Mouse (Mus musculus) neural tube, embryonic 12.5 days (tissue): ENCODE data around the gene Upb1. TPM values are rescaled to one million over a fixed set of nuclear protein-coding genes. Genes with fewer than 3 reads are reported as not detected.
"Not testable (repeated sequence)": the region's sequence is repeated elsewhere in the genome, so short reads cannot be mapped to it uniquely, and the experiment has no call there.

Experiments
- ATAC-seq: fragments of 200-750 bp; cut with Nextera tagmentation; 2 replicates; pipeline ENCODE4 v1.8.0; 2017; ENCODE audit warnings: low read depth, mild to moderate bottlenecking, moderate TSS enrichment, moderate library complexity; ENCODE audit not compliant: low FRiP score
- H3K27ac ChIP-seq: fragments of 300-500 bp; sonication (generic); 2 replicates; pipeline ENCODE4 v1.5.1; 2016
- H3K27me3 ChIP-seq: fragments of 300-500 bp; sonication (generic); replicated peaks from 2 replicates; pipeline ENCODE4 v1.6.1; 2016; ENCODE audit warnings: mild to moderate bottlenecking
- H3K36me3 ChIP-seq: fragments of 300-500 bp; sonication (generic); 2 replicates; pipeline ENCODE4 v1.6.1; 2016; ENCODE audit warnings: mild to moderate bottlenecking
- H3K4me1 ChIP-seq: fragments of 300-500 bp; sonication (generic); 2 replicates; pipeline ENCODE4 v1.6.1; 2016
- H3K4me2 ChIP-seq: fragments of 300-500 bp; sonication (generic); replicated peaks from 2 replicates; pipeline ENCODE4 v1.6.1; 2016; ENCODE audit warnings: mild to moderate bottlenecking
- H3K4me3 ChIP-seq: fragments of 300-500 bp; sonication (generic); 2 replicates; pipeline ENCODE4 v1.5.1; 2016
- H3K9ac ChIP-seq: fragments of 300-500 bp; sonication (generic); 2 replicates; pipeline ENCODE4 v1.6.1; 2016; ENCODE audit warnings: mild to moderate bottlenecking
- H3K9me3 ChIP-seq: fragments of 300-500 bp; sonication (generic); 2 replicates; pipeline ENCODE4 v1.6.1; 2016; ENCODE audit warnings: mild to moderate bottlenecking
- WGBS: fragments of 180-500 bp; shearing (Covaris S2); methylation state at CpG from one replicate; pipeline ENCODE4 v1.1.7; 2016; 5-methylcytosine and 5-hydroxymethylcytosine counted together
- polyA plus RNA-seq: library from polyadenylated mRNA; unstranded; fragments of >200 nt; fragmentation: Nextera tagmentation; extraction: Ambion mirVana; gene quantifications from 2 replicates; pipeline ENCODE4 v1.2.1, GENCODE M21; 2016

Upb1 gene
- polyA plus RNA-seq, 1 experiment from 2014 or later = 0.10 TPM

- Histone ChIP-seq H3K4me1 (no peaks in the 10 kb centered on the region), H3K27me3 (no peaks in the 10 kb centered on the region)
- WGBS = 90% methylated on average over 8 of the region's 8 CpGs
Measured at GRCm38 (mm10) chr10:75405916-75406315, 5.0 kb downstream of the Upb1 start.

GRCm38 (mm10) chr10:75406755-75407154 is 5.8 kb downstream of the Upb1 start:
- WGBS = 51% methylated on average over 13 of the region's 13 CpGs
- Histone ChIP-seq H3K4me1 (no peaks in the 10 kb centered on the region), H3K27ac (no peak overlapping the region), H3K4me2 (no peak overlapping the region), H3K36me3 (no peaks in the 10 kb centered on the region), H3K4me3 (no peak overlapping the region), H3K27me3 (no peaks in the 10 kb centered on the region), H3K9ac (no peak overlapping the region), H3K9me3 (no peaks in the 10 kb centered on the region)
- no peak for ATAC-seq

More at GRCm38 (mm10) chr10:75405916-75406315, 5.0 kb downstream of the Upb1 start:
- Histone ChIP-seq H3K36me3 (no peaks in the 10 kb centered on the region), H3K9me3 (no peaks in the 10 kb centered on the region), H3K27ac (no peak overlapping the region), H3K4me2 (no peak overlapping the region), H3K9ac (no peak overlapping the region), H3K4me3 (no peak overlapping the region)
- no peak for ATAC-seq

GRCm38 (mm10) chr10:75407741-75408140 is 6.8 kb downstream of the Upb1 start:
- ATAC-seq = no peak
- Histone ChIP-seq H3K27ac (no peak overlapping the region), H3K9me3 (no peaks in the 10 kb centered on the region), H3K4me3 (no peak overlapping the region), H3K9ac (no peak overlapping the region), H3K27me3 (no peaks in the 10 kb centered on the region), H3K4me2 (no peak overlapping the region), H3K4me1 (peaks cover 1% of the 10 kb centered on the region; the same call in 1 of the 2 replicates), H3K36me3 (no peaks in the 10 kb centered on the region)
- 83% methylated on average over 4 of the region's 4 CpGs for WGBS

GRCm38 (mm10) chr10:75411343-75412113 is 10.6 kb downstream of the Upb1 start:
- H3K27me3 ChIP-seq, H3K36me3 ChIP-seq, H3K9me3 ChIP-seq, H3K4me3 ChIP-seq, H3K9ac ChIP-seq, H3K4me1 ChIP-seq, ATAC-seq, H3K4me2 ChIP-seq, H3K27ac ChIP-seq: not testable (repeated sequence)
- 51% methylated on average over 10 of the region's 10 CpGs for WGBS

- Histone ChIP-seq H3K36me3 (no peaks in the 10 kb centered on the region), H3K9me3 (no peaks in the 10 kb centered on the region), H3K27ac (no peak overlapping the region), H3K9ac (no peak overlapping the region), H3K4me2 (no peak overlapping the region), H3K4me1 (peaks cover 5% of the 10 kb centered on the region; the same call in 1 of the 2 replicates), H3K4me3 (no peak overlapping the region), H3K27me3 (no peaks in the 10 kb centered on the region)
- ATAC-seq = no peak
- 73% methylated on average over 27 of the region's 27 CpGs for WGBS
Measured at GRCm38 (mm10) chr10:75412114-75413103, 11.5 kb downstream of the Upb1 start.

GRCm38 (mm10) chr10:75414925-75415324 is 14.0 kb downstream of the Upb1 start:
- Histone ChIP-seq H3K4me2 (no peak overlapping the region), H3K27ac (no peak overlapping the region), H3K27me3 (no peaks in the 10 kb centered on the region), H3K36me3 (no peaks in the 10 kb centered on the region), H3K9ac (no peak overlapping the region), H3K9me3 (no peaks in the 10 kb centered on the region), H3K4me1 (peaks cover 5% of the 10 kb centered on the region; the same call in 1 of the 2 replicates), H3K4me3 (no peak overlapping the region)
- no peak for ATAC-seq
- 91% methylated on average over 7 of the region's 7 CpGs for WGBS

- no peak overlapping the region for H3K4me2 ChIP-seq
- WGBS = 94% methylated on average over 8 of the region's 8 CpGs
- H3K27me3 ChIP-seq = no peaks in the 10 kb centered on the region
- no peaks in the 10 kb centered on the region for H3K36me3 ChIP-seq
- no peaks in the 10 kb centered on the region for H3K9me3 ChIP-seq
- no peak overlapping the region for H3K27ac ChIP-seq
- no peak for ATAC-seq
- H3K4me1 ChIP-seq = peaks cover 5% of the 10 kb centered on the region; the same call in 1 of the 2 replicates
- no peak overlapping the region for H3K9ac ChIP-seq
- no peak overlapping the region for H3K4me3 ChIP-seq
Measured at GRCm38 (mm10) chr10:75417363-75418042, 16.6 kb downstream of the Upb1 start.

- 77% methylated on average over 4 of the region's 4 CpGs for WGBS
- H3K9me3 ChIP-seq = no peaks in the 10 kb centered on the region
- no peaks in the 10 kb centered on the region for H3K4me1 ChIP-seq
- no peak for ATAC-seq
- no peaks in the 10 kb centered on the region for H3K36me3 ChIP-seq
- H3K4me3 ChIP-seq = no peak overlapping the region
- no peak overlapping the region for H3K4me2 ChIP-seq
- H3K9ac ChIP-seq = no peak overlapping the region
- no peak overlapping the region for H3K27ac ChIP-seq
- H3K27me3 ChIP-seq = no peaks in the 10 kb centered on the region
Measured at GRCm38 (mm10) chr10:75418747-75419146, 17.8 kb downstream of the Upb1 start.

- Histone ChIP-seq H3K27ac (no peak overlapping the region), H3K9ac (no peak overlapping the region), H3K27me3 (no peaks in the 10 kb centered on the region), H3K4me2 (no peak overlapping the region), H3K36me3 (no peaks in the 10 kb centered on the region), H3K9me3 (no peaks in the 10 kb centered on the region), H3K4me1 (no peaks in the 10 kb centered on the region), H3K4me3 (no peak overlapping the region)
- 92% methylated on average over 10 of the region's 10 CpGs for WGBS
- ATAC-seq = no peak
Measured at GRCm38 (mm10) chr10:75424498-75424901, 23.6 kb downstream of the Upb1 start.

- Histone ChIP-seq H3K36me3 (no peaks in the 10 kb centered on the region), H3K4me2 (no peak overlapping the region), H3K9ac (no peak overlapping the region), H3K9me3 (0 out of 2 replicates have a peak, but pooled peaks cover 5% of the 10 kb centered on the region), H3K4me3 (no peak overlapping the region), H3K4me1 (no peaks in the 10 kb centered on the region), H3K27me3 (no peaks in the 10 kb centered on the region), H3K27ac (no peak overlapping the region)
- ATAC-seq = no peak
- WGBS = 91% methylated on average over 13 of the region's 13 CpGs
Measured at GRCm38 (mm10) chr10:75428049-75429003, 27.4 kb downstream of the Upb1 start.

GRCm38 (mm10) chr10:75429004-75429380 is 28.1 kb downstream of the Upb1 start:
- Histone ChIP-seq H3K36me3 (no peaks in the 10 kb centered on the region), H3K27ac (no peak overlapping the region), H3K9me3 (0 out of 2 replicates have a peak, but pooled peaks cover 5% of the 10 kb centered on the region), H3K4me2 (no peak overlapping the region), H3K27me3 (no peaks in the 10 kb centered on the region), H3K9ac (no peak overlapping the region), H3K4me3 (no peak overlapping the region), H3K4me1 (no peaks in the 10 kb centered on the region)
- ATAC-seq = no peak
- 88% methylated on average over 6 of the region's 6 CpGs for WGBS
